ENCODE assay signal across 19 mouse cellular contexts in the genomic region with DNA sequence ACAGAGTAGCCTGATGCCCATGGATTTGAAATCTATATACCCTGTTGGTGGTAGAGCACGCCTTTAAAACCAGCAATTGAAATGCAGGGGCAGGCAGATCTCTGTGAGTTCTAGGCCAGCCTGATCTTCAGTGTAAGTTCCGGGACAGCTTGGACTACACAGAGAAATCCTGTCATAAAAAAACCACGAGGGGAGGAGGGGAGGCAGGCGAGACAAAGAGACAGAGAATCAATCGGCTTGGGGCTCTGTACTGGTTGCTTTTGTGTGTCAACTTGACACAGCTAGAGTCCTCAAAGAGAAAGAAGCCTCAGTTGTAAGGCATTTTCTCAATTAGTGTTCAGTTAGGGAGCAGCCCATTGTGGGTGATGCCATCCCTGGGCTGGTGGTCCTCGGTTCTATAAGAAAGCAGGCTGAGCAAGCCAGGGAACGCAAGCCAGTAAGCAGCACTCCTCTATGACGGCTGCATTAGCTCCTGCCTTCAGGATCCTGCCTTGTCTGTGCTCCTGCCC.
DNase-seq lines count a peak whose midpoint lies in the region; ATAC-seq and TF ChIP-seq lines count a peak whose summit lies in the region.
"Had no signal": no experiment of that assay in that cellular context is flagged by ENCODE, and none has a peak within 500 bp of the region (broad histone marks: within the 10 kb centered on the region; RNA-seq: fewer than 3 reads in every experiment).

No protein-coding gene starts in this region.

- peak overlapping the region; percentile 8; the same call in 1 of the 2 replicates for H3K9ac ChIP-seq in forebrain, embryonic 11.5 days (ENCODE audit: low read length)
- no peak overlapping the region for H3K9ac ChIP-seq in forebrain, embryonic 13.5 days
- H3K9ac ChIP-seq in hindbrain, embryonic 11.5 days (ENCODE audit: low read depth, low read length): no peak overlapping the region
- no peak overlapping the region for H3K9ac ChIP-seq in hindbrain, embryonic 12.5 days
- H3K9ac ChIP-seq in midbrain, embryonic 13.5 days (replicated peaks): no peak overlapping the region
- H3K9ac ChIP-seq in midbrain, embryonic 15.5 days: no peak overlapping the region
- H3K9ac ChIP-seq: embryonic facial prominence, embryonic 13.5 days; heart, embryonic 12.5 days had no signal

- H3K27ac ChIP-seq in forebrain, embryonic 11.5 days (ENCODE audit: low read depth, low read length): no peak overlapping the region
- no peak overlapping the region for H3K27ac ChIP-seq in forebrain, embryonic 13.5 days
- no peak overlapping the region for H3K27ac ChIP-seq in hindbrain, embryonic 11.5 days (ENCODE audit: low read depth, low read length)
- H3K27ac ChIP-seq in hindbrain, embryonic 12.5 days: no peak overlapping the region
- no peak overlapping the region for H3K27ac ChIP-seq in midbrain, embryonic 13.5 days
- H3K27ac ChIP-seq in midbrain, embryonic 15.5 days: no peak overlapping the region
- H3K27ac ChIP-seq in spleen, adult 2 months (ENCODE audit: insufficient read depth, low read length): peak overlapping the region; percentile 64
- H3K27ac ChIP-seq: embryonic facial prominence, embryonic 13.5 days; gastrocnemius, adult 2 months had no signal

- H3K4me2 ChIP-seq in forebrain, embryonic 11.5 days (ENCODE audit: low read depth, low read length, severe bottlenecking): no peak overlapping the region
- no peak overlapping the region for H3K4me2 ChIP-seq in forebrain, embryonic 13.5 days
- H3K4me2 ChIP-seq in hindbrain, embryonic 11.5 days (replicated peaks; ENCODE audit: low read depth, low read length): no peak overlapping the region
- H3K4me2 ChIP-seq in hindbrain, embryonic 12.5 days (replicated peaks): no peak overlapping the region
- H3K4me2 ChIP-seq in midbrain, embryonic 13.5 days (replicated peaks): no peak overlapping the region
- H3K4me2 ChIP-seq in midbrain, embryonic 15.5 days: no peak overlapping the region
- H3K4me2 ChIP-seq: embryonic facial prominence, embryonic 13.5 days; heart, embryonic 12.5 days had no signal

- no peaks in the 10 kb centered on the region for H3K36me3 ChIP-seq in forebrain, embryonic 11.5 days (ENCODE audit: control insufficient read depth, insufficient read depth, low read length)
- H3K36me3 ChIP-seq in forebrain, embryonic 13.5 days (ENCODE audit: poor library complexity, severe bottlenecking): no peaks in the 10 kb centered on the region
- no peaks in the 10 kb centered on the region for H3K36me3 ChIP-seq in hindbrain, embryonic 11.5 days (ENCODE audit: control insufficient read depth, insufficient read depth, low read length)
- H3K36me3 ChIP-seq in hindbrain, embryonic 12.5 days: no peaks in the 10 kb centered on the region
- no peaks in the 10 kb centered on the region for H3K36me3 ChIP-seq in midbrain, embryonic 13.5 days
- no peaks in the 10 kb centered on the region for H3K36me3 ChIP-seq in midbrain, embryonic 15.5 days (replicated peaks)
- H3K36me3 ChIP-seq in spleen, adult 2 months (ENCODE audit: control insufficient read depth, insufficient read depth, low read length): no peaks in the 10 kb centered on the region
- H3K36me3 ChIP-seq: embryonic facial prominence, embryonic 13.5 days; heart, embryonic 12.5 days had no signal

- H3K27me3 ChIP-seq in forebrain, embryonic 11.5 days (ENCODE audit: control insufficient read depth, insufficient read depth, low read length): no peaks in the 10 kb centered on the region
- no peaks in the 10 kb centered on the region for H3K27me3 ChIP-seq in forebrain, embryonic 13.5 days
- no peaks in the 10 kb centered on the region for H3K27me3 ChIP-seq in hindbrain, embryonic 11.5 days (ENCODE audit: control insufficient read depth, insufficient read depth, low read length)
- no peaks in the 10 kb centered on the region for H3K27me3 ChIP-seq in hindbrain, embryonic 12.5 days
- no peaks in the 10 kb centered on the region for H3K27me3 ChIP-seq in midbrain, embryonic 13.5 days
- H3K27me3 ChIP-seq in midbrain, embryonic 15.5 days (replicated peaks): no peaks in the 10 kb centered on the region
- H3K27me3 ChIP-seq in spleen, adult 2 months (ENCODE audit: control insufficient read depth, insufficient read depth, low read length): no peaks in the 10 kb centered on the region
- H3K27me3 ChIP-seq: embryonic facial prominence, embryonic 13.5 days; heart, embryonic 12.5 days had no signal

- TF ChIP-seq CTCF in spleen, adult 2 months (IDR thresholded peaks at IDR 0.05; ENCODE audit: extremely low read depth, insufficient read depth, insufficient read length, insufficient replicate concordance): no peak

- WGBS in forebrain, embryonic 11.5 days: 37% methylated on average over 8 of the region's 8 CpGs
- WGBS in forebrain, embryonic 13.5 days: 22% methylated on average over 8 of the region's 8 CpGs
- 42% methylated on average over 8 of the region's 8 CpGs for WGBS in hindbrain, embryonic 11.5 days
- WGBS in hindbrain, embryonic 12.5 days: 45% methylated on average over 8 of the region's 8 CpGs
- WGBS in midbrain, embryonic 13.5 days: 32% methylated on average over 8 of the region's 8 CpGs
- WGBS in midbrain, embryonic 15.5 days: 35% methylated on average over 8 of the region's 8 CpGs
- WGBS in spleen, adult 2 months: 76% methylated on average over 8 of the region's 8 CpGs

- ATAC-seq in forebrain, embryonic 11.5 days (replicated peaks; ENCODE audit: low FRiP score): no peak
- ATAC-seq in forebrain, embryonic 13.5 days: no peak
- peak; percentile 51; the same call in 1 of the 2 replicates for ATAC-seq in hindbrain, embryonic 11.5 days (ENCODE audit: low FRiP score)
- ATAC-seq in hindbrain, embryonic 12.5 days (ENCODE audit: low FRiP score): no peak; the same call in 1 of the 2 replicates
- ATAC-seq in midbrain, embryonic 13.5 days: peak; percentile 60; the same call in 1 of the 2 replicates
- no peak for ATAC-seq in midbrain, embryonic 15.5 days (replicated peaks)
- ATAC-seq: inflammation-experienced regulatory T-cells, adult 6 months; intestine, postnatal 0 days had no signal

- no peak for TF ChIP-seq POLR2A in spleen, adult 2 months (IDR thresholded peaks at IDR 0.05; ENCODE audit: low read depth, low read length)

- H3K4me3 ChIP-seq in forebrain, embryonic 11.5 days (ENCODE audit: low read depth, low read length): no peak overlapping the region
- no peak overlapping the region for H3K4me3 ChIP-seq in forebrain, embryonic 13.5 days
- H3K4me3 ChIP-seq in hindbrain, embryonic 11.5 days (ENCODE audit: low read depth, low read length): no peak overlapping the region
- no peak overlapping the region for H3K4me3 ChIP-seq in hindbrain, embryonic 12.5 days
- no peak overlapping the region for H3K4me3 ChIP-seq in midbrain, embryonic 13.5 days (replicated peaks)
- H3K4me3 ChIP-seq in midbrain, embryonic 15.5 days: no peak overlapping the region
- no peak overlapping the region for H3K4me3 ChIP-seq in spleen, adult 2 months (ENCODE audit: extremely low read depth, insufficient read depth, insufficient read length)
- H3K4me3 ChIP-seq: embryonic facial prominence, embryonic 13.5 days; gastrocnemius, adult 2 months; heart, embryonic 12.5 days had no signal

- DNase-seq in forebrain, embryonic 11.5 days (ENCODE audit: low spot score): no peak
- DNase-seq in hindbrain, embryonic 11.5 days (ENCODE audit: low spot score): no peak
- DNase-seq in spleen, adult 2 months (ENCODE audit: low read depth in 1 of 2, low spot score in 2 of 2): no peak
- DNase-seq in spleen, postnatal 14 days (ENCODE audit: low spot score in 2 of 2): no peak
- DNase-seq: adrenal gland, postnatal 14 days; cerebellum, adult 18-20 months; cerebellum, adult 9-11 months; cerebellum, postnatal 36 days; gastrocnemius, adult 2 months; gastrocnemius, postnatal 25 days; heart, postnatal 4 days had no signal

- H3K4me1 ChIP-seq in forebrain, embryonic 11.5 days (replicated peaks; ENCODE audit: control insufficient read depth, insufficient read depth, low read length): 0 out of 2 replicates have a peak, but pooled peaks cover 2% of the 10 kb centered on the region
- peaks cover 8% of the 10 kb centered on the region; the same call in 1 of the 2 replicates for H3K4me1 ChIP-seq in forebrain, embryonic 13.5 days
- no peaks in the 10 kb centered on the region for H3K4me1 ChIP-seq in hindbrain, embryonic 11.5 days (replicated peaks; ENCODE audit: control insufficient read depth, insufficient read depth, low read length)
- peaks cover 8% of the 10 kb centered on the region for H3K4me1 ChIP-seq in hindbrain, embryonic 12.5 days
- H3K4me1 ChIP-seq in midbrain, embryonic 13.5 days (replicated peaks): no peaks in the 10 kb centered on the region
- no peaks in the 10 kb centered on the region for H3K4me1 ChIP-seq in midbrain, embryonic 15.5 days
- peaks cover 28% of the 10 kb centered on the region for H3K4me1 ChIP-seq in spleen, adult 2 months (ENCODE audit: control insufficient read depth, insufficient read depth, insufficient read length)

- no peaks in the 10 kb centered on the region for H3K9me3 ChIP-seq in forebrain, embryonic 11.5 days (ENCODE audit: control insufficient read depth, low read length)
- H3K9me3 ChIP-seq in forebrain, embryonic 13.5 days (replicated peaks): no peaks in the 10 kb centered on the region
- H3K9me3 ChIP-seq in hindbrain, embryonic 11.5 days (ENCODE audit: control insufficient read depth, low read length): no peaks in the 10 kb centered on the region
- H3K9me3 ChIP-seq in hindbrain, embryonic 12.5 days (replicated peaks): no peaks in the 10 kb centered on the region
- no peaks in the 10 kb centered on the region for H3K9me3 ChIP-seq in midbrain, embryonic 13.5 days
- H3K9me3 ChIP-seq in midbrain, embryonic 15.5 days: no peaks in the 10 kb centered on the region
- H3K9me3 ChIP-seq: embryonic facial prominence, embryonic 13.5 days; heart, embryonic 12.5 days had no signal

Comparison
In these comparisons a context has a peak if more than half of its experiments do, and no peak if none do; other contexts are left out.
1. ATAC-seq: peak in hindbrain, embryonic 11.5 days (single experiment) and midbrain, embryonic 13.5 days (single experiment); none in forebrain, embryonic 11.5 days (single experiment), forebrain, embryonic 13.5 days (single experiment), hindbrain, embryonic 12.5 days (single experiment) and midbrain, embryonic 15.5 days (single experiment).